Mouse (Mus musculus): ENCODE results near the gene Plxna2.

- TF ChIP-seq POLR2A (IDR thresholded peaks at IDR 0.05; ENCODE audit: extremely low read depth, insufficient read depth, low read length) = no peak
- no peak for TF ChIP-seq CTCF (IDR thresholded peaks at IDR 0.05; ENCODE audit: extremely low read depth, insufficient read depth, low read length)
Measured at GRCm38 (mm10) chr1:194773899-194774298, 155.9 kb downstream of the Plxna2 start.

Data from cortical plate, adult 2 months (tissue).